Mouse (Mus musculus) hematopoietic stem cell, adult 5-6 weeks (primary cell): ENCODE data around the gene Colgalt2. TPM values are rescaled to one million over a fixed set of nuclear protein-coding genes. Genes with fewer than 3 reads are reported as not detected.
"Not testable (repeated sequence)": the region's sequence is repeated elsewhere in the genome, so short reads cannot be mapped to it uniquely, and the experiment has no call there.

Experiments
- ATAC-seq, 2 experiments: fragments of 125-278 bp in 1 of 2; replicated peaks in 1 of 2; 2 replicates each; pipeline ENCODE4 v1.8.0; 2016 to 2017; ENCODE audit warnings: inconsistent platforms in 2 of 2, mild to moderate bottlenecking in 2 of 2, moderate number of reproducible peaks in 2 of 2, low read depth in 1 of 2, moderate TSS enrichment in 1 of 2; ENCODE audit not compliant: low FRiP score in 2 of 2, poor library complexity in 2 of 2, severe bottlenecking in 2 of 2, insufficient read depth in 1 of 2, low TSS enrichment in 1 of 2
- total RNA-seq: library from RNA; stranded (forward); fragments of 172-1452, 232-1000 nt; gene quantifications from 2 replicates; pipeline ENCODE4 v1.2.3, GENCODE M21; 2017

Gene Colgalt2
- total RNA-seq, 1 experiment from 2014 or later, result not detected

- ATAC-seq, result no peak
Observed at GRCm38 (mm10) chr1:152413116-152413515, 13.5 kb downstream of the Colgalt2 start.

- ATAC-seq, result no peak
Observed at GRCm38 (mm10) chr1:152413961-152414360, 14.3 kb downstream of the Colgalt2 start.

- no peak for ATAC-seq
Observed at GRCm38 (mm10) chr1:152414451-152414850, 14.8 kb downstream of the Colgalt2 start.

- no peak for ATAC-seq
Observed at GRCm38 (mm10) chr1:152416306-152416904, 16.8 kb downstream of the Colgalt2 start.

GRCm38 (mm10) chr1:152417602-152418001 lies 18.0 kb downstream of the Colgalt2 start:
- ATAC-seq, result no peak

GRCm38 (mm10) chr1:152422295-152422694 lies 22.7 kb downstream of the Colgalt2 start:
- peak; percentile 12 to 42; a peak in 2 of 4 replicates for ATAC-seq

- ATAC-seq, result no peak
Observed at GRCm38 (mm10) chr1:152423052-152423451, 23.4 kb downstream of the Colgalt2 start.

GRCm38 (mm10) chr1:152427912-152428581 lies 28.4 kb downstream of the Colgalt2 start:
- no peak for ATAC-seq

GRCm38 (mm10) chr1:152429805-152430204 lies 30.2 kb downstream of the Colgalt2 start:
- no peak for ATAC-seq

GRCm38 (mm10) chr1:152434166-152434565 lies 34.5 kb downstream of the Colgalt2 start:
- no peak for ATAC-seq

GRCm38 (mm10) chr1:152437518-152437917 lies 37.9 kb downstream of the Colgalt2 start:
- not testable (repeated sequence) for ATAC-seq

- ATAC-seq, result no peak
Observed at GRCm38 (mm10) chr1:152439408-152439807, 39.8 kb downstream of the Colgalt2 start.

GRCm38 (mm10) chr1:152439874-152440273 lies 40.2 kb downstream of the Colgalt2 start:
- no peak for ATAC-seq

- no peak for ATAC-seq
Observed at GRCm38 (mm10) chr1:152444630-152445029, 45.0 kb downstream of the Colgalt2 start.

GRCm38 (mm10) chr1:152445925-152446324 lies 46.3 kb downstream of the Colgalt2 start:
- ATAC-seq, result no peak

GRCm38 (mm10) chr1:152454536-152454935 lies 54.9 kb downstream of the Colgalt2 start:
- no peak for ATAC-seq

- no peak for ATAC-seq
Observed at GRCm38 (mm10) chr1:152455275-152456243, 55.9 kb downstream of the Colgalt2 start.

- no peak for ATAC-seq
Observed at GRCm38 (mm10) chr1:152456266-152456665, 56.6 kb downstream of the Colgalt2 start.
